Mouse (Mus musculus): ENCODE measurements at regions not wholly inside any gene's neighbourhood (a gene's known extent, or its start where the extent isn't known, plus 50 kb on each side); places are given as distances from the start of the nearest gene placed in this dataset.

DNA sequence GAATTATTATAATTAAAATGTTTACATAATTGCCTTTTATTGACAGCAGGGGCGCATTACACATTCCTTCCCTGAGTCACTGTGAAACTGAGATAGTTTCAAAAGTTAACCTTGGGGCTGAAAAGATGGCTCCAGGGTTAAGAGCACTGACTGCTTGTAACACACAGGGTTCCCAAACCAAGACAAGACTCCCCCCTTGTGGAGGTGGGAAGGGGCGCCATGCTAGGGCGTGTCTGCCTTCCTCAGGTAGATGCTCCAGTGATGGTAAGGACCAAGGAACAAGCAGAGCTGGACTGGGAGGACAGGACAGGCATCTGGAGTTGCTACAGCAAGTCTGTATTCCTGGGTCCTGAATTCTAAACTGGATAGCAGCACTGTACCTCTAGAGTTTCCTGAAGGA, 351.9 kb downstream of the Tbc1d22a start:
- no peak overlapping the region for H3K27ac ChIP-seq
- H3K4me1 ChIP-seq: no peaks in the 10 kb centered on the region
- 59% methylated on average over 3 of the region's 3 CpGs for WGBS
- no peak overlapping the region for H3K4me3 ChIP-seq
- no peaks in the 10 kb centered on the region for H3K36me3 ChIP-seq
- no peak overlapping the region for H3K4me2 ChIP-seq
- H3K9me3 ChIP-seq: no peaks in the 10 kb centered on the region
- no peak for ATAC-seq (ENCODE audit: insufficient number of reproducible peaks, low FRiP score, low TSS enrichment, low read depth)
- H3K9ac ChIP-seq: no peak overlapping the region
- no peaks in the 10 kb centered on the region for H3K27me3 ChIP-seq

DNA sequence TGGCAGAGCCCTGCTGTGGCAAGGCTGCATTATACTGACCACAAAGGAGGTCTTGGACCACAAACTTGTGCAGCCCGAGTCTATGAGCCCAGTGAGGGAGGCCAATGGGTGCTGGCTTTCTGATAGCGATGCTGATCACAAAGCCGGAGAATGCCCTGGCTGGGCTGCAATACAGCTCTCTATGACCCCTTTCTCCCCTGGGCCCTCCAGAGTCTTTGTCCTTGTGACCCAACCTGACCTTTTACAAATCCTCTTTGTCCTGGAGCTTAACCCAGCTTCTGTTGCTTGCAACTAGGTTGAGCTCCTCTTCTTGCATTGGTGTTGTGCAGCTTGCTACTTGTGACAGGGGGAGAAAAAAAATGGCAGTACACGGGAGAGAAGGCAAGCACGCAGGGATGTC, 360.1 kb downstream of the Tbc1d22a start:
- Histone ChIP-seq H3K27ac (no peak overlapping the region), H3K4me1 (no peaks in the 10 kb centered on the region), H3K9ac (no peak overlapping the region), H3K4me2 (no peak overlapping the region), H3K9me3 (no peaks in the 10 kb centered on the region), H3K4me3 (no peak overlapping the region), H3K36me3 (no peaks in the 10 kb centered on the region), H3K27me3 (no peaks in the 10 kb centered on the region)
- no peak for ATAC-seq (ENCODE audit: insufficient number of reproducible peaks, low FRiP score, low TSS enrichment, low read depth)
- WGBS: 74% methylated on average over 5 of the region's 5 CpGs

DNA sequence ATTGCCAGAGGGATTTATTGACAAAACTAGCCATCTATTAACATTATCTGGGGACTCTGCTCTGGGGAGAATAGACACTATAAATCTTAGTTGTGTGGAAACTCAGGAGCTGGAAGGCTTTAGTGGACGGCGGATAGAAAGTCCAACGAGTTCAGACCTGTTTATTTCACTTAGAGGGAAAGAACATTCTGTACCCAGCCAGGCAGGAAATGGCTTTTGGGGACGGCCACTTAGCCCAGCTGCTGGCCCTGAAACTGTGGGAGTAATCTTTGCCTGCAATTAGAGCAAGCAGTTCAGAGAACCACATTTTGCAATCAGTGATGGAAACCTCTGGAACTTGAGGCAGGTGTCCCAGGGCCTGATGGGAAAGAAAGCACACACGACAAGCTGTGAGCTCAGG, 362.4 kb downstream of the Tbc1d22a start:
- WGBS: 28% methylated on average over 5 of the region's 5 CpGs
- H3K4me2 ChIP-seq: no peak overlapping the region
- H3K9ac ChIP-seq: no peak overlapping the region
- ATAC-seq (ENCODE audit: insufficient number of reproducible peaks, low FRiP score, low TSS enrichment, low read depth): no peak
- no peaks in the 10 kb centered on the region for H3K4me1 ChIP-seq
- H3K9me3 ChIP-seq: no peaks in the 10 kb centered on the region
- H3K27me3 ChIP-seq: no peaks in the 10 kb centered on the region
- no peaks in the 10 kb centered on the region for H3K36me3 ChIP-seq
- H3K4me3 ChIP-seq: no peak overlapping the region
- H3K27ac ChIP-seq: no peak overlapping the region

DNA sequence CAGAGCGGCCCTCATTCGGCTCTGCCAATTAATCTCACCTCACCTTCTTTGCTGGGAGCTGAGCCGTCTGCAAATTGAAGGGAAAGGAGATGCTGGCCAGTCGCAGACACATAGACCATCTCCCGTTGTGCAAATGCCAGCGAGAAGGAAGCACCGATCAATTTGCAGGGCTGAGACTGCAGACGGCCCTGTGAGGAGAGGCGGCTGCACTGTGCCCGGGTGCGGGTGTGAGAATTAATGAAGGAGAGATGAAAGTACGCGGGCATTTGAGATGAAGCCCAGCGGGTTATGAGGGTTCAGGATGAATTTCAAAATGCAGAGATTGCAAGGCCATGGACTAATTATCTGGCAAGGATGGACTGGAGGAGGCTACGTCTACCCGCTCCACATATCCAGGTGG, 364.4 kb downstream of the Tbc1d22a start:
- no peak overlapping the region for H3K27ac ChIP-seq
- H3K4me1 ChIP-seq: no peaks in the 10 kb centered on the region
- H3K4me2 ChIP-seq: no peak overlapping the region
- H3K4me3 ChIP-seq: no peak overlapping the region
- no peak overlapping the region for H3K9ac ChIP-seq
- no peaks in the 10 kb centered on the region for H3K27me3 ChIP-seq
- no peaks in the 10 kb centered on the region for H3K36me3 ChIP-seq
- no peaks in the 10 kb centered on the region for H3K9me3 ChIP-seq
- no peak for ATAC-seq (ENCODE audit: insufficient number of reproducible peaks, low FRiP score, low TSS enrichment, low read depth)
- WGBS: 77% methylated on average over 16 of the region's 16 CpGs

DNA sequence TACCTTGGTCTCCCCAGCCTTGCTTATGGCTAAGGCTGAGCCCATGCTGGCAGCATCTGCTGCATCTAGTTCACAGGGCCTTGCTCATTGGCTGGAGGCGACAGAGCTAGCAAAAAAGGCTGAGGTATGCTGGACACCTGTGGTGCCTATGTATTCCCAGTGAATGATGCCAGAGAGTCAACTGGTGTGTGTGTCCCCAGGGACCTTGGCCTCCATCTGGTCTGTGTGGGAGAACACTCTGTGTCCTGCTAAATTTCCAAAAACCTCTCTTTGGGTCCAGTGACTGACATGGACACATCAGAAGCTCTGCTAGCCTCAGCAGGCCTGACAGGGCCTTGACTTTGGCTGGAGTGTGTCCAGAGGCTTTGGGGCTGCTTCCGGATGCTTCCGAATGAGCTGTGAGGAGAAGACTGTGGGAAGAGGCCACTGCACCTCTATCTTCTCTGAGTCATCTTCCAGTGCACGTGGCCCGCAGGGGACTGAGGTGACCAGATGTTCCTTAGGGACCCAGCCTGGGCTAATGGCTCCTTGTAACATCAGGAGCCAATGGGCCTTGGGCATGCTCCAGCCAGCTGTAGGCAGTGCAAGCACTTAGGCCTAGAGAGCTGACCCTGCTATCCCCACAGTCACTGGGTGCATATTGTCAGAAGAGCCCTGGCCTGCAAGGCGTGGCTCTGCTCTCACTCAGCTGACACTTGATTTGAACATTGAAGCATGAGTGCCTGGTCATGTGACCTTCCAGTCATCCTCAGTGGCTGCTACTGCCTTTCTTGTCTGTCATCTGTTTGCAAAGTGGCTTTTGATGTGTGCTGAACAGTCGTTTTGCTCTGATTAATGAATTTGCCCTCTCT, 368.2 kb downstream of the Tbc1d22a start:
- H3K9ac ChIP-seq: no peak overlapping the region
- H3K27me3 ChIP-seq: no peaks in the 10 kb centered on the region
- ATAC-seq (ENCODE audit: insufficient number of reproducible peaks, low FRiP score, low TSS enrichment, low read depth): no peak
- 77% methylated on average over 7 of the region's 7 CpGs for WGBS
- no peak overlapping the region for H3K4me2 ChIP-seq
- H3K9me3 ChIP-seq: no peaks in the 10 kb centered on the region
- no peak overlapping the region for H3K4me3 ChIP-seq
- no peaks in the 10 kb centered on the region for H3K4me1 ChIP-seq
- no peak overlapping the region for H3K27ac ChIP-seq
- no peaks in the 10 kb centered on the region for H3K36me3 ChIP-seq

DNA sequence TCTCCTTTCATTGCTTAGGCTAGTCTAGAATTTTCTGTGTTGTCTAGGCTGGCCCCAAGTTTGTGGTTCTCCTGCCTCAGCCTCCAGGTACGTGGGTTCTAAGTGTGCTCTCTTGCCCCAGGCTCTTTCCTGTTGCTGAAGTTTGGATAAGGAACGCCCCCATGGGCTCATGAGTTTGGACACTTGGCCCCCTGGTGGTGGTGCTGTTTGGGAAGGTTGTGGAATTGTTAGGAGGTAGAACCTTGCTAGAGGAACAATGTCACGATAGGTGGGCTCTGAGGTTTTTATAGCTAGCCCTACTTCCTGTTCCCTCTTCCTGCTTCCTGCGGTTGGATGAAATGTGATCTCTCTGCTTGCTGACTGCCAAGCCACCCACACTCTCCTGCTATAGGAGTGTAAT, 371.5 kb downstream of the Tbc1d22a start:
- H3K36me3 ChIP-seq: no peaks in the 10 kb centered on the region
- H3K27ac ChIP-seq: no peak overlapping the region
- H3K9me3 ChIP-seq: no peaks in the 10 kb centered on the region
- no peak for ATAC-seq (ENCODE audit: insufficient number of reproducible peaks, low FRiP score, low TSS enrichment, low read depth)
- H3K9ac ChIP-seq: no peak overlapping the region
- no peaks in the 10 kb centered on the region for H3K27me3 ChIP-seq
- WGBS: 56% methylated on average over 4 of the region's 4 CpGs
- no peaks in the 10 kb centered on the region for H3K4me1 ChIP-seq
- H3K4me2 ChIP-seq: no peak overlapping the region
- H3K4me3 ChIP-seq: no peak overlapping the region

DNA sequence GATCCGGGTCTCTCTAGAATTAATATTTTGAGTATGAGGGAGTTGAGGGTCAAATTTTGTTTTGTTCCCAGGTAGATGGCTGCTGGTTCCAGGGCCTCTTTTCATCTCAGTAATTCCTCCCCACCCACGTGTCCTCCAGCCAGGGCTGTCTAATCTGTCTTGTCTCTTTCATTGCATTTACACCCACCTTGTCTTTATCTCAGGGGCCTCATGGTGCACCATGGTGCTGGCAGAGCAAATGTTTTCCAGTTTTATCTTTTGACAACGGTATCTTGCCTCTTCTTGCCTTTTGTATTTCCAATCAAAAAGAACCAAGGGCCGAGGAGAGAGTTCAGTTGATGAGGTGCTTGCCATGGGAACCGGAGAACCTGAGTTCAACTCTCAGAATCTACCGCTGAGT, 372.9 kb downstream of the Tbc1d22a start:
- H3K4me2 ChIP-seq: no peak overlapping the region
- ATAC-seq (ENCODE audit: insufficient number of reproducible peaks, low FRiP score, low TSS enrichment, low read depth): no peak
- no peaks in the 10 kb centered on the region for H3K27me3 ChIP-seq
- no peak overlapping the region for H3K9ac ChIP-seq
- H3K36me3 ChIP-seq: no peaks in the 10 kb centered on the region
- no peak overlapping the region for H3K27ac ChIP-seq
- H3K4me3 ChIP-seq: no peak overlapping the region
- H3K9me3 ChIP-seq: no peaks in the 10 kb centered on the region
- WGBS: 81% methylated on average over 6 of the region's 6 CpGs
- no peaks in the 10 kb centered on the region for H3K4me1 ChIP-seq

DNA sequence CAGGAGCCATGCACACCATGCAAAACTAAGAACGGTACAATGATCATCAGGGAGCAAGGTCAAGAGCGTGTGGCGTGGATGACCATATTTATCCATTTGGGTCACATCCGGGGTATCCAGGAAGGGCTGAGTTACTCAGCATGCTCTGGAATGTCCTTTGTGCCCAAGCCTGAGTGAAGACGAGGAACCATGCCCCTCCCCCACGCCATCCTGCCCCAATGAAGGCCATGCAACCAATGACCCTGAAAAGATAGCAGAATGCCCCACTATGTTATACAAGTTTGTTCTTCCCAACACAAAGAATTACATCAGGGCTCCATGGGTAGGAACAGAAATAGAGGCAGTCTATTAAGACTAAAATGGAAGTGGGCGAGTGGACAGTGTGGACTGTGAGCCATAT, 375.8 kb downstream of the Tbc1d22a start:
- H3K4me1 ChIP-seq: peaks cover 3% of the 10 kb centered on the region; the same call in 1 of the 2 replicates
- no peak overlapping the region for H3K9ac ChIP-seq
- H3K9me3 ChIP-seq: no peaks in the 10 kb centered on the region
- no peaks in the 10 kb centered on the region for H3K27me3 ChIP-seq
- no peak overlapping the region for H3K4me2 ChIP-seq
- no peak for ATAC-seq (ENCODE audit: insufficient number of reproducible peaks, low FRiP score, low TSS enrichment, low read depth)
- H3K4me3 ChIP-seq: no peak overlapping the region
- no peak overlapping the region for H3K27ac ChIP-seq
- WGBS: 81% methylated on average over 7 of the region's 7 CpGs
- H3K36me3 ChIP-seq: no peaks in the 10 kb centered on the region

DNA sequence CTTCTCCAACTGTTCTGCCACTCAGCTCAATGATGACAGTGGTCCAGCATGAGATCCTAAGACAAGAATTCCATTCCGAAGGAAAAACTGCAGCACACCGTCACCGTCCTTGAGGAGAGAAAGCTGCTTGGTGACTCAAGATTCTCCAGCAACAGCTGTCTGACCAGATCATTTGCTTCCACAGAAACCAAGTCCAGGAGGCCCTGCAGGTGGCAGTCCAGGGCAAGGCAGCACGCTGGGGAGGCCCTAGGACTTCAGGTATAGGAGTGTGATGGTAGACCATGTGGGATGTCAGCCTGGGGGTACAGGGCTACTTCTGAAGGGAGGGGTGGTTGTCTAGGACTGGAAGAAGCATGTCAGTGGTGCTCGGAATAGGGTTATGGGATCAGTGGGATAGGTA, 376.6 kb downstream of the Tbc1d22a start:
- no peak overlapping the region for H3K4me2 ChIP-seq
- H3K9ac ChIP-seq: no peak overlapping the region
- WGBS: 74% methylated on average over 5 of the region's 5 CpGs

DNA sequence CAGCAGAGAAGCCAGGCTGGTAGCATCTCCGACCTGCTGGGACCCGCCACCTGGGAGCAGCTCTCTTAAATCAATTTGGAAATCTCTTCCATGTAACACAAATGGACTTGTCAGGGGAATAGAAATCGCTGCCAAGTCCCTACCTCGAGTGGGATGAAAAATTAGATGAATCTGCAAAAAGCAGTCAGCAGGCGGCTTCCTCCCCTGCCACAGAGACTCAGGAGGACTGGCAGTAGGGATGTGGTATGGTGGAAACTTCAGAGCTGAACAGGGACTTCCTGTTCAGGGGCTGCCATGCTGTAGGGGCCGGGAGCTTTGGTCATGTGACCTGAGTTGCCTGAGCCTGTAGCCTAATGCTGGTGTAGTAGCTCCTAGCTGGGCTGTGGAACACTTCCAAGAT, 379.1 kb downstream of the Tbc1d22a start:
- H3K27me3 ChIP-seq: no peaks in the 10 kb centered on the region
- H3K4me3 ChIP-seq: no peak overlapping the region
- H3K36me3 ChIP-seq: no peaks in the 10 kb centered on the region
- no peak overlapping the region for H3K27ac ChIP-seq
- no peak for ATAC-seq (ENCODE audit: insufficient number of reproducible peaks, low FRiP score, low TSS enrichment, low read depth)
- H3K9ac ChIP-seq: no peak overlapping the region
- H3K4me2 ChIP-seq: no peak overlapping the region
- peaks cover 3% of the 10 kb centered on the region; the same call in 1 of the 2 replicates for H3K4me1 ChIP-seq
- H3K9me3 ChIP-seq: no peaks in the 10 kb centered on the region
- WGBS: 44% methylated on average over 6 of the region's 6 CpGs

More for the DNA sequence above, 376.6 kb downstream of the Tbc1d22a start:
- no peaks in the 10 kb centered on the region for H3K36me3 ChIP-seq
- peaks cover 3% of the 10 kb centered on the region; the same call in 1 of the 2 replicates for H3K4me1 ChIP-seq
- no peaks in the 10 kb centered on the region for H3K9me3 ChIP-seq
- ATAC-seq (ENCODE audit: insufficient number of reproducible peaks, low FRiP score, low TSS enrichment, low read depth): no peak
- no peak overlapping the region for H3K4me3 ChIP-seq
- H3K27me3 ChIP-seq: no peaks in the 10 kb centered on the region
- no peak overlapping the region for H3K27ac ChIP-seq

DNA sequence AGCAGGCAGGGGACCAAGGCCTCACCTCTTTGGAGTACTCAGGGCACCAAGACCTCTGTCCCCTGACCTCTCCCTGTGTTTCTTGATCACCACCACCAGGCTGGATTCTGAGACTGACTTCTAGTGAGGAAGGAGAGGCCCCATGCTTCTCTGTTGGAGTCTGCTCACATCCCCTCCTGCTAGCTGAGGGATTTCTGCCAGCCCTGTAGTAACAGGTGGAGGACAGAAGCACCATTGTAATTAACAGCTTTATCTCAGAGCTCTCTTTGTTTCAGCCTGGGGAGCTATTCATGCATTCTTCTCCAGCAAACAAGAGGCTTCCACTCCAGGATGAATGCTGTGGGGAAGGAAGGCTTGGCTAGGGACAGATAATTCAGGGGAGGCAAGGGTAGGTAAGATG, 392.2 kb downstream of the Tbc1d22a start:
- H3K27me3 ChIP-seq: no peaks in the 10 kb centered on the region
- H3K36me3 ChIP-seq: no peaks in the 10 kb centered on the region
- H3K9me3 ChIP-seq: no peaks in the 10 kb centered on the region
- no peak for ATAC-seq (ENCODE audit: insufficient number of reproducible peaks, low FRiP score, low TSS enrichment, low read depth)
- H3K9ac ChIP-seq: no peak overlapping the region
- H3K4me3 ChIP-seq: no peak overlapping the region
- no peak overlapping the region for H3K27ac ChIP-seq
- H3K4me2 ChIP-seq: no peak overlapping the region
- H3K4me1 ChIP-seq: no peaks in the 10 kb centered on the region

DNA sequence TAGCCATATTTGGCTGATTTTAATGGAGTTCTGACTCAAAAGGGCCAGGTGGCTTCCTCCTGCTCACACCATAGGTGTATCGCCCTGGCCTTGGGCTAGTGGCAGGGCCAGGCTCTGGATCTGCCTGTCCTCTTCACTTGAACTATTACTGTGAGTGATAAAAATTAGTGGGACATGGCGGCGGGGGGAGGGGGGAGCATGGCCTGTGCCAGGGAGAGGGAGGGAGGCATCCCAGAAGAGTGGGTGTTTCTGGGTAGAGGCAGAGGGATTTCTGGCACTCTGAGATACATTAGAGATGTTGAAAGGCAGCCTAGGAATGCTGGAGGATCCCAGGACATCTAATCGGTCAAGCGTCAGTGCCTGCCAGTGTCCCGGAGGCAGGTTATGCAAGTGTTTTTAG, 395.4 kb downstream of the Tbc1d22a start:
- 93% methylated on average over 6 of the region's 6 CpGs for WGBS
- H3K9ac ChIP-seq: no peak overlapping the region
- no peaks in the 10 kb centered on the region for H3K27me3 ChIP-seq
- ATAC-seq (ENCODE audit: insufficient number of reproducible peaks, low FRiP score, low TSS enrichment, low read depth): no peak
- no peaks in the 10 kb centered on the region for H3K9me3 ChIP-seq
- H3K4me2 ChIP-seq: no peak overlapping the region
- H3K4me3 ChIP-seq: no peak overlapping the region
- no peaks in the 10 kb centered on the region for H3K4me1 ChIP-seq
- H3K36me3 ChIP-seq: no peaks in the 10 kb centered on the region
- H3K27ac ChIP-seq: no peak overlapping the region

DNA sequence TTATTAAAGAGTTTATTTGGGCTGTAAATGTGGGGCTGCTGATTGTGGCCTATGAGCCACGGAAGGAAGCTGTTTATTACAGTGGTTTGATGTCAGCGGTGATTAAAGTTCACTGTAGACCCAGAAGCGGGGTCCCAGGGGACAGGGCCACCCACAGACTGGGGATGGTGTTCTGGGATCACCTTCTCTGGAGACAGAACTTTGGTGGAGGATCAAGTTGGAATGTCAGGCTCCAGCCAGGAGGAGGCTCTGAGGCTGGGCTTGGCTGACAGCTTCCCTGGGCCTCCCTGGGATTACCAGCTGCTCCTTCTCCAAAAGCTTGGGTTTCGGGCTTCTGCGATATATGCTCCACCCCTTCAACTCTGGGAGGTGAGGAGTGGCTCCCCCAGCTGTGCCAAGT, 417.1 kb downstream of the Tbc1d22a start:
- Histone ChIP-seq H3K27me3 (no peaks in the 10 kb centered on the region), H3K4me3 (no peak overlapping the region), H3K4me2 (no peak overlapping the region), H3K9me3 (no peaks in the 10 kb centered on the region), H3K9ac (no peak overlapping the region), H3K4me1 (no peaks in the 10 kb centered on the region), H3K27ac (no peak overlapping the region), H3K36me3 (no peaks in the 10 kb centered on the region)
- 37% methylated on average over 5 of the region's 5 CpGs for WGBS
- no peak for ATAC-seq (ENCODE audit: insufficient number of reproducible peaks, low FRiP score, low TSS enrichment, low read depth)
